ENCODE assay signal across 9 mouse cellular contexts in genomic region chr2:166667790-166668695, GRCm38 (mm10). TPM values are rescaled to one million over a fixed set of nuclear protein-coding genes. Genes with fewer than 3 reads are reported as not detected.
DNase-seq lines count a peak whose midpoint lies in the region; ATAC-seq and TF ChIP-seq lines count a peak whose summit lies in the region.
"Had no signal": no experiment of that assay in that cellular context is flagged by ENCODE, and none has a peak within 500 bp of the region (broad histone marks: within the 10 kb centered on the region; RNA-seq: fewer than 3 reads in every experiment).

No protein-coding gene starts in this region.

- no peaks in the 10 kb centered on the region for H3K9me3 ChIP-seq in embryonic facial prominence, embryonic 14.5 days (ENCODE audit: control insufficient read depth, low read length)
- no peaks in the 10 kb centered on the region for H3K9me3 ChIP-seq in heart, postnatal 0 days (replicated peaks; ENCODE audit: control insufficient read depth, low read length)
- no peaks in the 10 kb centered on the region for H3K9me3 ChIP-seq in midbrain, embryonic 14.5 days (ENCODE audit: control insufficient read depth, low read length)
- no peaks in the 10 kb centered on the region for H3K9me3 ChIP-seq in liver, postnatal 0 days (ENCODE audit: low read length)
- H3K9me3 ChIP-seq: liver, embryonic 15.5 days had no signal

- no peak for TF ChIP-seq EP300 in heart, postnatal 0 days (IDR thresholded peaks at IDR 0.05; ENCODE audit: low read depth)
- no peak for TF ChIP-seq EP300 in liver, postnatal 0 days (IDR thresholded peaks at IDR 0.05; ENCODE audit: low read depth)

- no peaks in the 10 kb centered on the region for H3K36me3 ChIP-seq in embryonic facial prominence, embryonic 14.5 days (ENCODE audit: control insufficient read depth, insufficient read depth, low read length)
- no peaks in the 10 kb centered on the region for H3K36me3 ChIP-seq in heart, postnatal 0 days (replicated peaks; ENCODE audit: control insufficient read depth, insufficient read depth, low read length)
- H3K36me3 ChIP-seq in midbrain, embryonic 14.5 days (ENCODE audit: control insufficient read depth, insufficient read depth, low read length), result no peaks in the 10 kb centered on the region
- no peaks in the 10 kb centered on the region for H3K36me3 ChIP-seq in liver, postnatal 0 days (replicated peaks; ENCODE audit: insufficient read depth, low read length)
- H3K36me3 ChIP-seq: liver, embryonic 15.5 days had no signal

- peaks cover 28% of the 10 kb centered on the region for H3K4me1 ChIP-seq in embryonic facial prominence, embryonic 14.5 days (ENCODE audit: control insufficient read depth, insufficient read depth, low read length)
- H3K4me1 ChIP-seq in heart, postnatal 0 days (ENCODE audit: control insufficient read depth, insufficient read depth), result peaks cover 20% of the 10 kb centered on the region
- H3K4me1 ChIP-seq in midbrain, embryonic 14.5 days (ENCODE audit: control insufficient read depth, insufficient read depth, low read length), result peaks cover 33% of the 10 kb centered on the region
- peaks cover 26% of the 10 kb centered on the region for H3K4me1 ChIP-seq in liver, postnatal 0 days (ENCODE audit: insufficient read depth)

- intact Hi-C loops in left cerebral cortex, postnatal 25 days (cut with DNase I), result loop anchor here (5.0 kb wide), 1 partner anchor 36 kb away; no protein-coding TSS in a partner anchor
- intact Hi-C loops in left cerebral cortex, postnatal 10 days (cut with DNase I), result no loop called here

- DNase-seq in left cerebral cortex, postnatal 25 days (ENCODE audit: low spot score in 2 of 2), result peak; percentile 51 to 81
- DNase-seq in left cerebral cortex, postnatal 10 days (ENCODE audit: extremely low spot score in 1 of 2, low spot score in 2 of 2), result no peak
- DNase-seq in embryonic facial prominence, embryonic 14.5 days (ENCODE audit: low spot score), result peak; percentile 51
- DNase-seq in heart, postnatal 0 days (ENCODE audit: low spot score), result peak; percentile 51
- peak; percentile 66 for DNase-seq in midbrain, embryonic 14.5 days
- no peak for DNase-seq in liver, postnatal 0 days
- no peak for DNase-seq in embryo, embryonic 10.5 days (ENCODE audit: low spot score)
- no peak for DNase-seq in urinary bladder, postnatal 25 days (ENCODE audit: low spot score)

- H3K27ac ChIP-seq in embryonic facial prominence, embryonic 14.5 days (replicated peaks; ENCODE audit: low read depth, low read length), result 0 out of 2 replicates have a peak overlapping the region, but pooled peaks have one; percentile 50
- H3K27ac ChIP-seq in heart, postnatal 0 days (ENCODE audit: low read depth), result peak overlapping the region; percentile 40; the same call in 1 of the 2 replicates
- H3K27ac ChIP-seq in midbrain, embryonic 14.5 days (replicated peaks; ENCODE audit: low read depth, low read length), result peak overlapping the region; percentile 43; the same call in 1 of the 2 replicates
- H3K27ac ChIP-seq in liver, postnatal 0 days (ENCODE audit: low read depth), result no peak overlapping the region
- H3K27ac ChIP-seq: liver, embryonic 15.5 days had no signal

- WGBS in embryonic facial prominence, embryonic 14.5 days, result 35% methylated on average over 22 of the region's 22 CpGs
- whole genome bisulfite sequencing in heart, postnatal 0 days, result 21% methylated on average over 22 of the region's 22 CpGs
- WGBS in midbrain, embryonic 14.5 days, result 25% methylated on average over 22 of the region's 22 CpGs
- WGBS in liver, postnatal 0 days (ENCODE audit: insufficient replicate concordance), result 71% methylated on average over 22 of the region's 22 CpGs

- no peak overlapping the region for H3K4me3 ChIP-seq in embryonic facial prominence, embryonic 14.5 days (ENCODE audit: low read depth, low read length)
- H3K4me3 ChIP-seq in heart, postnatal 0 days (ENCODE audit: low read depth, low read length), result no peak overlapping the region
- no peak overlapping the region for H3K4me3 ChIP-seq in midbrain, embryonic 14.5 days (replicated peaks; ENCODE audit: low read depth, low read length)
- no peak overlapping the region for H3K4me3 ChIP-seq in liver, postnatal 0 days (ENCODE audit: low read depth, low read length)
- H3K4me3 ChIP-seq: liver, embryonic 15.5 days had no signal

- TF ChIP-seq CTCF in heart, postnatal 0 days (IDR thresholded peaks at IDR 0.05; ENCODE audit: low read depth), result no peak
- TF ChIP-seq CTCF in liver, postnatal 0 days (IDR thresholded peaks at IDR 0.05; ENCODE audit: low read depth), result no peak

- no peak overlapping the region for H3K9ac ChIP-seq in embryonic facial prominence, embryonic 14.5 days (ENCODE audit: low read depth, low read length)
- no peak overlapping the region for H3K9ac ChIP-seq in heart, postnatal 0 days (replicated peaks; ENCODE audit: low read depth, low read length)
- H3K9ac ChIP-seq in midbrain, embryonic 14.5 days (replicated peaks; ENCODE audit: low read length), result no peak overlapping the region
- H3K9ac ChIP-seq in liver, postnatal 0 days (replicated peaks), result no peak overlapping the region
- H3K9ac ChIP-seq: liver, embryonic 15.5 days had no signal

- no peak for ATAC-seq in embryonic facial prominence, embryonic 14.5 days (ENCODE audit: low read depth)
- peak; percentile 72 for ATAC-seq in heart, postnatal 0 days (ENCODE audit: insufficient read depth, low read depth)
- no peak for ATAC-seq in midbrain, embryonic 14.5 days (ENCODE audit: low FRiP score, low TSS enrichment)
- ATAC-seq in liver, postnatal 0 days, result no peak

- no peaks in the 10 kb centered on the region for H3K27me3 ChIP-seq in embryonic facial prominence, embryonic 14.5 days (replicated peaks; ENCODE audit: control insufficient read depth, insufficient read depth, low read length)
- H3K27me3 ChIP-seq in heart, postnatal 0 days (ENCODE audit: control insufficient read depth, insufficient read depth, low read length), result no peaks in the 10 kb centered on the region
- H3K27me3 ChIP-seq in midbrain, embryonic 14.5 days (ENCODE audit: control insufficient read depth, insufficient read depth, low read length), result no peaks in the 10 kb centered on the region
- H3K27me3 ChIP-seq in liver, postnatal 0 days (ENCODE audit: insufficient read depth, low read length), result no peaks in the 10 kb centered on the region
- H3K27me3 ChIP-seq: liver, embryonic 15.5 days had no signal

- H3K4me2 ChIP-seq in embryonic facial prominence, embryonic 14.5 days (ENCODE audit: low read depth, low read length), result no peak overlapping the region
- peak overlapping the region; percentile 43 for H3K4me2 ChIP-seq in heart, postnatal 0 days (ENCODE audit: low read depth, low read length)
- H3K4me2 ChIP-seq in midbrain, embryonic 14.5 days (ENCODE audit: low read length), result no peak overlapping the region
- H3K4me2 ChIP-seq in liver, postnatal 0 days (ENCODE audit: low read depth, low read length), result no peak overlapping the region
- H3K4me2 ChIP-seq: liver, embryonic 15.5 days had no signal

RNA-seq across cellular contexts. Expression of gene Prex1, which starts 45.6 kb away (rescaled TPM):
- total RNA-seq in left cerebral cortex, postnatal 25 days (2021), result 100 to 1,000 TPM; 115 to 120 TPM
- total RNA-seq in left cerebral cortex, postnatal 10 days (2021), result 100 to 1,000 TPM in 1 of 2 experiments, 10 to 100 TPM in 1; 90.8 to 102 TPM
- polyA plus RNA-seq in embryonic facial prominence, embryonic 14.5 days (2014; fragmentation: Nextera tagmentation; extraction: Ambion mirVana), result 22.7 and 26.6 TPM in 2 replicates
- total RNA-seq in heart, postnatal 0 days (2014; rRNA removed; ENCODE audit: low replicate concordance), result 6.2 and 12.2 TPM in 2 replicates
- 3.7 and 4.0 TPM in 2 replicates for polyA plus RNA-seq in heart, postnatal 0 days (2015; fragmentation: Nextera tagmentation; extraction: Ambion mirVana)
- 20.3 and 24.2 TPM in 2 replicates for polyA plus RNA-seq in midbrain, embryonic 14.5 days (2014; fragmentation: Nextera tagmentation; extraction: Ambion mirVana)
- polyA plus RNA-seq in liver, postnatal 0 days (2015; fragmentation: Nextera tagmentation; extraction: Ambion mirVana), result 5.4 and 6.3 TPM in 2 replicates

Comparison
In these comparisons a context has a peak if more than half of its experiments do, and no peak if none do; other contexts are left out.
1. DNase-seq: peak in left cerebral cortex, postnatal 25 days (2 of 2), embryonic facial prominence, embryonic 14.5 days (single experiment), heart, postnatal 0 days (single experiment) and midbrain, embryonic 14.5 days (single experiment); none in left cerebral cortex, postnatal 10 days (0 of 2), liver, postnatal 0 days (single experiment), embryo, embryonic 10.5 days (single experiment) and urinary bladder, postnatal 25 days (single experiment).